Mouse (Mus musculus): ENCODE results near the gene Dscam.

- no peak for TF ChIP-seq CTCF (IDR thresholded peaks at IDR 0.05; ENCODE audit: control insufficient read depth, insufficient read depth, low read length)
- no peak for TF ChIP-seq POLR2A (IDR thresholded peaks at IDR 0.05; ENCODE audit: borderline replicate concordance, control insufficient read depth, low read depth, low read length)
Measured at GRCm38 (mm10) chr16:96912836-96913235, 257.7 kb downstream of the Dscam start.
